Mouse (Mus musculus) liver, adult 2 months (tissue): ENCODE data around the gene Fam189a1. TPM values are rescaled to one million over a fixed set of nuclear protein-coding genes. Genes with fewer than 3 reads are reported as not detected.

Experiments used
- DNase-seq: peaks from one replicate; pipeline ENCODE4 v3.0.0-alpha.2; 2011; ENCODE audit warnings: low read depth, low spot score; ENCODE audit errors: extremely low read depth
- H3K27ac ChIP-seq: fragments of 200-500 bp; replicated peaks from 2 replicates; pipeline ENCODE4 v1.5.1; 2012; ENCODE audit warnings: low read depth, mild to moderate bottlenecking, control low read depth, inconsistent platforms, low read length; ENCODE audit not compliant: insufficient read depth
- H3K27me3 ChIP-seq: fragments of 200-500 bp; 2 replicates; pipeline ENCODE4 v1.6.1; 2012; ENCODE audit warnings: mild to moderate bottlenecking, moderate library complexity, low read length, inconsistent platforms; ENCODE audit not compliant: control insufficient read depth, insufficient read depth
- H3K36me3 ChIP-seq: fragments of 200-500 bp; 2 replicates; pipeline ENCODE4 v1.6.1; 2012; ENCODE audit warnings: low read length, inconsistent platforms; ENCODE audit not compliant: control insufficient read depth, insufficient read depth
- H3K4me1 ChIP-seq: fragments of 200-500 bp; 2 replicates; pipeline ENCODE4 v1.6.1; 2011; ENCODE audit warnings: low read length; ENCODE audit not compliant: control insufficient read depth, insufficient read depth
- H3K4me3 ChIP-seq: fragments of 200-500 bp; 2 replicates; pipeline ENCODE4 v1.5.1; 2011; ENCODE audit warnings: low read depth, mild to moderate bottlenecking, control low read depth, low read length, moderate library complexity; ENCODE audit not compliant: insufficient read depth
- H3K79me2 ChIP-seq: fragments of 200-500 bp; 2 replicates; pipeline ENCODE4 v1.6.1; 2012; ENCODE audit warnings: inconsistent platforms, mild to moderate bottlenecking, low read length, moderate library complexity; ENCODE audit not compliant: control insufficient read depth, insufficient read depth
- H3K9ac ChIP-seq: fragments of 200-500 bp; 2 replicates; pipeline ENCODE4 v1.6.1; 2012; ENCODE audit warnings: low read depth, mild to moderate bottlenecking, control low read depth, inconsistent platforms, low read length
- CTCF ChIP-seq: fragments of 200-500 bp; IDR thresholded peaks from 2 replicates; pipeline ENCODE4 v1.5.1; 2011; ENCODE audit warnings: low read depth, low read length, control low read depth
- POLR2A ChIP-seq: fragments of 200-500 bp; IDR thresholded peaks from 2 replicates; pipeline ENCODE4 v1.6.1; 2011; ENCODE audit warnings: low read length, control low read depth; ENCODE audit not compliant: insufficient read depth; ENCODE audit errors: extremely low read depth
- WGBS: fragments of 180-500 bp; shearing (Covaris S2); methylation state at CpG from one replicate; pipeline ENCODE4 v1.1.7; 2018; 5-methylcytosine and 5-hydroxymethylcytosine counted together
- polyA plus RNA-seq: library from polyadenylated mRNA; depleted of rRNA; stranded (reverse); fragments of >200 nt; gene quantifications from 2 replicates; pipeline ENCODE4 v1.2.3, GENCODE M21; 2012
- total RNA-seq: library from RNA; depleted of rRNA; stranded (reverse); fragments of >200 nt; gene quantifications from 2 replicates; pipeline ENCODE4 v1.2.3, GENCODE M21; 2014

Gene Fam189a1
- total and polyA plus RNA-seq, 2 experiments: 0.32 TPM; not detected in 1

DNA sequence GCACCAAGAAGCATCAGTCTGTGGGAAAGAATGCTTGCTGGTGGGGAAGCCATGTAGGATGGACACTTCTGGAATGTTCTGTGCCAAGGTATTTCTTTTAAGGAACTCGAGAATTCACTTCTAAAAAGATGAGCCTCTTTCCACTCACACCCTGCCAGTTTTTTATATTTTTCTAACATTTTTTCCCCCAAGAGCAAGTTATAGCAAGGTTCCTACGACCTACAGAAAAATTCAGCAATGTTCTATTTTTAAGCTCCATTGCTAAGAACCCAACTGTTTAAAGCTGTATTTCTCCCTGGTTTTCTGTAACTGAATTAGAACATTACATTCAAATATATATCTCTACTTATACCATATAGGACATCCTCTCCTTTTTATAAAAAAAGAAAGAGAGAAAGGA is 244.4 kb downstream of the Fam189a1 start:
- no peak for TF ChIP-seq POLR2A
- TF ChIP-seq CTCF: no peak
- Histone ChIP-seq H3K27ac (no peak overlapping the region), H3K27me3 (no peaks in the 10 kb centered on the region), H3K4me1 (no peaks in the 10 kb centered on the region), H3K36me3 (no peaks in the 10 kb centered on the region), H3K4me3 (no peak overlapping the region), H3K79me2 (no peaks in the 10 kb centered on the region), H3K9ac (no peak overlapping the region)
- 62% methylated on average over 2 of the region's 2 CpGs for WGBS
- DNase-seq: no peak

DNA sequence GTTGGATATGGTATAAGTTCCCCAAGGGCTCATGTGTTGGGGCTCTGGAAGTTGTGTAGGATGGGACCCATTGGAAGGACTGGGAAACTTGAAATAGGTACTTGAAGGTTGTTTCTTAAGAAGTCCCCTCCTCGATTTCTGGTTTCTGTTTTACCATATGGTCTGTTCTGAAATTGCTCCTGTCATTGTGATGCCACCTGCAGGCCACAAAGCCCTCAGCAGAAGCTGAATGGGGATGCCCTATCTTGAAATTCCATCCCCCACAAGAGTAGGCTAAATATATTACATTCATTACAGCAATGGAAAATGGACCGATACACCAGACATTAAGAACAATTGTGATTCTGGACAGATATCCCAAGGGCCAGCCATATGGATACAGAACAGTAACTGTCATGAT is 246.2 kb downstream of the Fam189a1 start:
- Histone ChIP-seq H3K27me3 (no peaks in the 10 kb centered on the region), H3K9ac (no peak overlapping the region), H3K4me3 (no peak overlapping the region), H3K36me3 (no peaks in the 10 kb centered on the region), H3K79me2 (no peaks in the 10 kb centered on the region), H3K4me1 (no peaks in the 10 kb centered on the region), H3K27ac (no peak overlapping the region)
- TF ChIP-seq CTCF (no peak), POLR2A (no peak)
- 84% methylated on average over 2 of the region's 2 CpGs for WGBS
- no peak for DNase-seq

DNA sequence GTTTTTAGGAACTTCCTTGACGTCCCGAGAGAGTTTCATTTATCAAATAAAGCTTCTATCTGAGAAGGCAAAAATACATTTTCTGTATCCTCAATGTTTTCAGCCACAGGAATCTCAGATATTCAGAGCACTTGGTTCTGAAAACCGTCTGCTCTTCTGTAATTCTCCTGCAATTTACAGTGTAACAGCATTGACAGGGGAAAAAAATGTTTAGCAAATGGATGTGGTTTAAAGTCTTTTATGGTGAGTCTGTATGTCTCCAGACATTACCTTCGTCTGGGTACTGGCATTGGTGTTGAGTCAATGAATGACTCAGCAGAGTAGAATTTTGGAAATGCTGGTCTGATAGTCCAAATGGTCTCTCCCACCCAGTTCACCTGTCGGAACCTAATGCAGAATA is 249.4 kb downstream of the Fam189a1 start:
- 77% methylated on average over 5 of the region's 5 CpGs for WGBS
- DNase-seq: no peak

DNA sequence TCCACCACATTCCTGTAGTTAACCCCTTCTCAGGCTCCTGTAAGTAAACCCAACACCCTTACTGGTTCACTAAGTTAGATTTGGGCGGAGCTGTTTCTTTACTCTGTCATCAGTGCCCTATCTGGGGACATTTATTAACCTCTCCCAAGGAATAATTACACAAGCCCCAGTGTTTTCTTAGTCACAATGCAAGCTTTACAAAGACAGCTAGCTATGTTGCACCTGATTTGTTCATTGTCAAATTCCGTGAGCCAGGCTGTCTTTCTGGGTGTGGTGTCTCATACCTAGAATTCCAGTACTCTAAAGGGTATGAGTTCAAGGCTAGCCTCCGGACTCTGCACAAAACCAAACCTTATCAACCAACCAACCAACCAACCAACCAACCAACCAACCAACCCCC is 250.9 kb downstream of the Fam189a1 start:
- Histone ChIP-seq H3K27ac (no peak overlapping the region), H3K36me3 (no peaks in the 10 kb centered on the region), H3K79me2 (no peaks in the 10 kb centered on the region), H3K4me3 (no peak overlapping the region), H3K27me3 (no peaks in the 10 kb centered on the region; the same call in 1 of the 2 replicates), H3K4me1 (no peaks in the 10 kb centered on the region), H3K9ac (no peak overlapping the region)
- no peak for DNase-seq
- no peak for TF ChIP-seq POLR2A
- no peak for TF ChIP-seq CTCF
- WGBS: 75% methylated on average over 3 of the region's 3 CpGs

More for the DNA sequence above, 249.4 kb downstream of the Fam189a1 start:
- Histone ChIP-seq H3K4me1 (no peaks in the 10 kb centered on the region), H3K36me3 (no peaks in the 10 kb centered on the region), H3K27ac (no peak overlapping the region), H3K4me3 (no peak overlapping the region), H3K27me3 (no peaks in the 10 kb centered on the region; the same call in 1 of the 2 replicates), H3K9ac (no peak overlapping the region), H3K79me2 (no peaks in the 10 kb centered on the region)
- no peak for TF ChIP-seq CTCF
- no peak for TF ChIP-seq POLR2A

DNA sequence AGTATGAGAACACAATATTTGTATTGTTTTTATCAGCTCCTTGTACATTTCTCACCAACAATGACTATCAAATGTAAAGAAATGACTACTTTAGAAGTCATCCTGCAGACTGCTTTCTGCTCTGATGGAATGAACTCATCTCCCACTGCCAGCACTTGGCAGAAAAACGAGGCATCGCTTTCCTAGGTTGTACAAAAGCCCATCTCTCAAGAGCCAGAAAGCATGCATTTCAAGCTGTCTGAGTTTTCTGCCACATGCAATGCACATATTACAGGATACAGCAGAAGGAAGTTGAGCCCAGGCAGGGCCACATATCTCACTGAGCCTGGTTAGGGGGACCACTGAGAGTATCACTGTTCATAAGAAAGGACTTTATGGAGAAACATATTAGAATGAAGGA is 256.1 kb downstream of the Fam189a1 start:
- Histone ChIP-seq H3K9ac (no peak overlapping the region), H3K27ac (no peak overlapping the region), H3K79me2 (no peaks in the 10 kb centered on the region), H3K27me3 (no peaks in the 10 kb centered on the region; the same call in 1 of the 2 replicates), H3K4me3 (no peak overlapping the region), H3K4me1 (no peaks in the 10 kb centered on the region), H3K36me3 (no peaks in the 10 kb centered on the region)
- WGBS: 70% methylated on average over 2 of the region's 2 CpGs
- no peak for TF ChIP-seq POLR2A
- DNase-seq: no peak

DNA sequence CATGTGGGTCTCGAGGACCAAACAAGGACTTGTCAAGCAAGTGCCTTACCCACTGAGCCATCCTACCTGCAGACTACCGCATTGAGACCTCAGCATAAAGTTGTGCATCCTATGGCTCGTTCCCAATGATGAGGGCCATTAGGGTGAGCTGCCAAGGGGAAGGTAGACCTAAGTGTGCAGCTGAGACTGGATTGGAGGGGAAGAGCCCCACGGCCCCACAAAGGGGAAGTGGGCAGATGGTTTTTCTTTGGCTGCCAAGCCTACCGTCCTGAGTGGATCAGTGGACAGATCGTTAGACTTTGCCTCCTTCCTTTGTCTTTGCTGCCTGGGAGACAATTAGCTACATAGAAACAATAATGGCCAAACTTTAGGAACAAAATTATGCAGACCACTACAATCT is 259.8 kb downstream of the Fam189a1 start:
- H3K9ac ChIP-seq: no peak overlapping the region
- no peaks in the 10 kb centered on the region for H3K27me3 ChIP-seq
- H3K4me1 ChIP-seq: no peaks in the 10 kb centered on the region
- WGBS: 87% methylated on average over 6 of the region's 6 CpGs
- DNase-seq: no peak
- H3K36me3 ChIP-seq: no peaks in the 10 kb centered on the region
- no peak for TF ChIP-seq POLR2A
- TF ChIP-seq CTCF: no peak
- no peak overlapping the region for H3K27ac ChIP-seq
- no peaks in the 10 kb centered on the region for H3K79me2 ChIP-seq
- no peak overlapping the region for H3K4me3 ChIP-seq
